14 mouse cellular contexts compared by ENCODE assay signal in genomic region chr11:119621266-119621665, GRCm38 (mm10).
"Had no signal": no experiment of that assay in that cellular context is flagged by ENCODE, and none has a peak within 500 bp of the region (broad histone marks: within the 10 kb centered on the region; RNA-seq: fewer than 3 reads in every experiment).

No protein-coding gene starts in this region.

- H3K27me3 ChIP-seq: kidney, embryonic 15.5 days; liver, embryonic 13.5 days; lung, embryonic 15.5 days; midbrain, embryonic 13.5 days; neural tube, embryonic 12.5 days had no signal

- DNase-seq: kidney, postnatal 14 days; left cerebral cortex, postnatal 4 days; liver; liver, embryonic 13.5 days; liver, postnatal 0 days; lung, postnatal 14 days; retina, postnatal 1 day; right cerebral cortex, postnatal 14 days had no signal

- H3K27ac ChIP-seq: kidney, embryonic 15.5 days; liver, embryonic 13.5 days; lung, embryonic 15.5 days; macrophage; midbrain, embryonic 13.5 days; neural tube, embryonic 12.5 days; stomach, postnatal 0 days had no signal

- H3K4me1 ChIP-seq: lung, embryonic 15.5 days had no signal

- H3K4me2 ChIP-seq: kidney, embryonic 15.5 days; liver, embryonic 13.5 days; lung, embryonic 15.5 days; midbrain, embryonic 13.5 days; neural tube, embryonic 12.5 days had no signal

- H3K9me3 ChIP-seq: kidney, embryonic 15.5 days; liver, embryonic 13.5 days; lung, embryonic 15.5 days; midbrain, embryonic 13.5 days; neural tube, embryonic 12.5 days had no signal

- H3K4me3 ChIP-seq: kidney, embryonic 15.5 days; liver, embryonic 13.5 days; lung, embryonic 15.5 days; midbrain, embryonic 13.5 days; neural tube, embryonic 12.5 days had no signal

- H3K36me3 ChIP-seq: kidney, embryonic 15.5 days; liver, embryonic 13.5 days; lung, embryonic 15.5 days; midbrain, embryonic 13.5 days; neural tube, embryonic 12.5 days had no signal

- ATAC-seq: liver, postnatal 0 days; midbrain, embryonic 13.5 days had no signal
